Mouse (Mus musculus): Measurements from ENCODE around the gene Fam228b. TPM values are rescaled to one million over a fixed set of nuclear protein-coding genes. Genes with fewer than 3 reads are reported as not detected.
"Not testable (repeated sequence)": the region's sequence is repeated elsewhere in the genome, so short reads cannot be mapped to it uniquely, and the experiment has no call there.

Fam228b gene
- total and polyA plus RNA-seq, 3 experiments = 0.76 TPM; not detected in 2

- TF ChIP-seq CTCF (IDR thresholded peaks at IDR 0.05; ENCODE audit: low read depth, low read length) (no peak), POLR2AphosphoS5 (IDR thresholded peaks at IDR 0.05; ENCODE audit: insufficient replicate concordance, low read depth, low read length) (no peak), TAL1 (conservative IDR thresholded peaks at IDR 0.05; ENCODE audit: low read depth, low read length) (no peak), GATA2 (IDR thresholded peaks at IDR 0.05; ENCODE audit: borderline replicate concordance, low read depth, low read length) (no peak)
Observed at GRCm38 (mm10) chr12:4706175-4706574, 62.9 kb downstream of the Fam228b start.

GRCm38 (mm10) chr12:4705626-4706025 is 63.4 kb downstream of the Fam228b start:
- H3K9me3 ChIP-seq (replicated peaks); DNase-seq (ENCODE audit: low spot score); H3K4me1 ChIP-seq (ENCODE audit: insufficient read depth, low read depth, low read length); H3K27me3 ChIP-seq (ENCODE audit: insufficient read depth, low read length); H3K4me3 ChIP-seq (ENCODE audit: low read depth, low read length); ATAC-seq (ENCODE audit: extremely low read depth, insufficient number of reproducible peaks, low FRiP score, poor library complexity, severe bottlenecking): not testable (repeated sequence)
- peaks cover 75% of the 10 kb centered on the region for H3K36me3 ChIP-seq (replicated peaks)

More at GRCm38 (mm10) chr12:4706175-4706574, 62.9 kb downstream of the Fam228b start:
- Histone ChIP-seq H3K36me3 (replicated peaks) (peaks cover 74% of the 10 kb centered on the region), H3K9me3 (replicated peaks) (no peaks in the 10 kb centered on the region), H3K4me1 (ENCODE audit: insufficient read depth, low read depth, low read length) (no peaks in the 10 kb centered on the region), H3K4me3 (ENCODE audit: low read depth, low read length) (no peak overlapping the region), H3K27me3 (ENCODE audit: insufficient read depth, low read length) (no peaks in the 10 kb centered on the region)
- ATAC-seq (ENCODE audit: extremely low read depth, insufficient number of reproducible peaks, low FRiP score, poor library complexity, severe bottlenecking) (no peak), DNase-seq (ENCODE audit: low spot score) (no peak)

GRCm38 (mm10) chr12:4694534-4694933 is 74.5 kb downstream of the Fam228b start:
- TF ChIP-seq GATA2 (IDR thresholded peaks at IDR 0.05; ENCODE audit: borderline replicate concordance, low read depth, low read length) (no peak), GATA1 (IDR thresholded peaks at IDR 0.05; ENCODE audit: borderline replicate concordance, low read length) (no peak), TAL1 (conservative IDR thresholded peaks at IDR 0.05; ENCODE audit: low read depth, low read length) (no peak), CTCF (IDR thresholded peaks at IDR 0.05; ENCODE audit: low read depth, low read length) (no peak), POLR2AphosphoS5 (IDR thresholded peaks at IDR 0.05; ENCODE audit: insufficient replicate concordance, low read depth, low read length) (no peak)
- ATAC-seq (ENCODE audit: extremely low read depth, insufficient number of reproducible peaks, low FRiP score, poor library complexity, severe bottlenecking) (no peak), DNase-seq (ENCODE audit: low spot score) (no peak)
- Histone ChIP-seq H3K4me3 (ENCODE audit: low read depth, low read length) (no peak overlapping the region), H3K4me1 (ENCODE audit: insufficient read depth, low read depth, low read length) (no peaks in the 10 kb centered on the region), H3K36me3 (replicated peaks) (peaks cover 77% of the 10 kb centered on the region), H3K27me3 (ENCODE audit: insufficient read depth, low read length) (no peaks in the 10 kb centered on the region), H3K9me3 (replicated peaks) (no peaks in the 10 kb centered on the region)

- H3K27me3 ChIP-seq (ENCODE audit: insufficient read depth, low read length) = no peaks in the 10 kb centered on the region
- no peak for DNase-seq (ENCODE audit: low spot score)
- no peak for ATAC-seq (ENCODE audit: extremely low read depth, insufficient number of reproducible peaks, low FRiP score, poor library complexity, severe bottlenecking)
- H3K4me3 ChIP-seq (ENCODE audit: low read depth, low read length) = no peak overlapping the region
- TF ChIP-seq TAL1 (conservative IDR thresholded peaks at IDR 0.05; ENCODE audit: low read depth, low read length) = no peak
- no peak for TF ChIP-seq GATA1 (IDR thresholded peaks at IDR 0.05; ENCODE audit: borderline replicate concordance, low read length)
- no peak for TF ChIP-seq CTCF (IDR thresholded peaks at IDR 0.05; ENCODE audit: low read depth, low read length)
- no peak for TF ChIP-seq POLR2AphosphoS5 (IDR thresholded peaks at IDR 0.05; ENCODE audit: insufficient replicate concordance, low read depth, low read length)
- TF ChIP-seq GATA2 (IDR thresholded peaks at IDR 0.05; ENCODE audit: borderline replicate concordance, low read depth, low read length) = no peak
- H3K36me3 ChIP-seq (replicated peaks) = peaks cover 73% of the 10 kb centered on the region
- H3K4me1 ChIP-seq (ENCODE audit: insufficient read depth, low read depth, low read length) = no peaks in the 10 kb centered on the region
- no peaks in the 10 kb centered on the region for H3K9me3 ChIP-seq (replicated peaks)
Observed at GRCm38 (mm10) chr12:4691193-4691592, 77.9 kb downstream of the Fam228b start.

Other genes starting within 250 kb of the Fam228b start
- 117 and 137 TPM in 2 replicates for gene Itsn2, start 176.6 kb downstream of the Fam228b start, total RNA-seq (2014; fragmentation: Nextera tagmentation)
- 149 and 168 TPM in 2 replicates for gene Itsn2, start 176.6 kb downstream of the Fam228b start, total RNA-seq (2017)
- 10.2 and 17.6 TPM in 2 replicates for gene Itsn2, start 176.6 kb downstream of the Fam228b start, polyA plus RNA-seq (2012)
- gene Gm3625, start 176.3 kb downstream of the Fam228b start, total RNA-seq (2014; fragmentation: Nextera tagmentation) = 89.8 TPM in 1 of 2 replicates, not detected in the other
- not detected in 2 replicates for gene Gm3625, start 176.3 kb downstream of the Fam228b start, total RNA-seq (2017)
- gene Gm3625, start 176.3 kb downstream of the Fam228b start, polyA plus RNA-seq (2012) = not detected in 2 replicates
- gene Fam228a, start 30.8 kb downstream of the Fam228b start, total RNA-seq (2014; fragmentation: Nextera tagmentation) = not detected in 2 replicates
- 0.06 and 0.33 TPM in 2 replicates for gene Fam228a, start 30.8 kb downstream of the Fam228b start, total RNA-seq (2017)
- gene Fam228a, start 30.8 kb downstream of the Fam228b start, polyA plus RNA-seq (2012) = not detected in 2 replicates
- not detected in 2 replicates for gene Pfn4, start 245 bp downstream of the Fam228b start, total RNA-seq (2014; fragmentation: Nextera tagmentation)
- gene Pfn4, start 245 bp downstream of the Fam228b start, total RNA-seq (2017) = 0.05 and 0.23 TPM in 2 replicates
- not detected in 2 replicates for gene Pfn4, start 245 bp downstream of the Fam228b start, polyA plus RNA-seq (2012)
- gene Sf3b6, start 48.3 kb upstream of the Fam228b start, total RNA-seq (2014; fragmentation: Nextera tagmentation) = 44.4 and 65.1 TPM in 2 replicates
- gene Sf3b6, start 48.3 kb upstream of the Fam228b start, total RNA-seq (2017) = 185 and 193 TPM in 2 replicates
- gene Sf3b6, start 48.3 kb upstream of the Fam228b start, polyA plus RNA-seq (2012) = 6.1 and 8.2 TPM in 2 replicates
- 7.8 and 10.2 TPM in 2 replicates for gene Fkbp1b, start 72.3 kb upstream of the Fam228b start, total RNA-seq (2014; fragmentation: Nextera tagmentation)
- gene Fkbp1b, start 72.3 kb upstream of the Fam228b start, total RNA-seq (2017) = 8.0 and 9.9 TPM in 2 replicates
- 9.6 and 14.0 TPM in 2 replicates for gene Fkbp1b, start 72.3 kb upstream of the Fam228b start, polyA plus RNA-seq (2012)
- 12.2 and 12.6 TPM in 2 replicates for gene Wdcp, start 74.0 kb upstream of the Fam228b start, total RNA-seq (2014; fragmentation: Nextera tagmentation)
- gene Wdcp, start 74.0 kb upstream of the Fam228b start, total RNA-seq (2017) = 12.3 and 14.3 TPM in 2 replicates
- gene Wdcp, start 74.0 kb upstream of the Fam228b start, polyA plus RNA-seq (2012) = 1.6 and 2.1 TPM in 2 replicates
- 174 and 182 TPM in 2 replicates for gene Mfsd2b, start 105.1 kb upstream of the Fam228b start, total RNA-seq (2014; fragmentation: Nextera tagmentation)
- gene Mfsd2b, start 105.1 kb upstream of the Fam228b start, total RNA-seq (2017) = 72.0 and 77.5 TPM in 2 replicates
- gene Mfsd2b, start 105.1 kb upstream of the Fam228b start, polyA plus RNA-seq (2012) = 120 and 159 TPM in 2 replicates
- gene Ubxn2a, start 138.4 kb upstream of the Fam228b start, total RNA-seq (2014; fragmentation: Nextera tagmentation) = 58.3 and 65.4 TPM in 2 replicates
- gene Ubxn2a, start 138.4 kb upstream of the Fam228b start, total RNA-seq (2017) = 73.9 and 75.5 TPM in 2 replicates
- 14.3 and 22.6 TPM in 2 replicates for gene Ubxn2a, start 138.4 kb upstream of the Fam228b start, polyA plus RNA-seq (2012)
- gene Atad2b, start 148.1 kb upstream of the Fam228b start, total RNA-seq (2014; fragmentation: Nextera tagmentation) = 113 and 123 TPM in 2 replicates
- gene Atad2b, start 148.1 kb upstream of the Fam228b start, total RNA-seq (2017) = 44.4 and 54.5 TPM in 2 replicates
- gene Atad2b, start 148.1 kb upstream of the Fam228b start, polyA plus RNA-seq (2012) = 28.5 and 39.1 TPM in 2 replicates